Mouse (Mus musculus) megakaryocyte progenitor cell, adult 5-6 weeks (primary cell): Measurements from ENCODE around the gene Acot4. TPM values are rescaled to one million over a fixed set of nuclear protein-coding genes. Genes with fewer than 3 reads are reported as not detected.
"Not testable (repeated sequence)": the region's sequence is repeated elsewhere in the genome, so short reads cannot be mapped to it uniquely, and the experiment has no call there.

Source experiments
- ATAC-seq: replicated peaks from 2 replicates; pipeline ENCODE4 v1.8.0; 2016; ENCODE audit warnings: mild to moderate bottlenecking, moderate TSS enrichment, inconsistent platforms; ENCODE audit not compliant: poor library complexity
- total RNA-seq, 2 experiments: library from RNA; stranded (forward) in 1 of 2; stranded (reverse) in 1 of 2; fragments of 157-497, 149-512 nt in 1 of 2; fragments of 200-1000 nt in 1 of 2; gene quantifications; 2 replicates each; pipeline versions ENCODE4 v1.2.3 to v1.2.4; 2015 to 2017

Acot4 gene
- total RNA-seq (2015) (0.07 TPM in 1 of 2 replicates, not detected in the other), total RNA-seq (2017) (0.03 TPM in 1 of 2 replicates, not detected in the other)

DNA sequence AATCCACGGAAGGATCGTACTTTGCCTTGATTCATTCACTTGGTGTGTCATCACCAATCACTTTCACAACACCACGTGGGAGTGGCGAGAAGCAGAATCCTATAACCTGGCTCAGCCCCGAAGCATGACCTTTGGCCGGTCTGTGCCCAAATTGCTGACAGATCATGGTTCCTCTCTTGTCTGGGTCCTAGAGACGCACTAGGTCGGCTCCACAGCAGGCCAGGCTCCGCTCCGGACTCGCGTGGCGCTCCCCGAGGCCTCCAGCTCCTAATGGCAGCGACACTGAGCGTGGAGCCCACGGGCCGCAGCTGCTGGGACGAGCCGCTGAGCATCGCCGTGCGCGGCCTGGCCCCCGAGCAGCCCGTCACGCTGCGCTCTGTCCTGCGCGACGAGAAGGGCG is at the start of gene Acot4:
TSS of gene Acot4 (plus strand) at position 139 of the 400 bp plus-strand sequence.
- ATAC-seq: peak; percentile 37; the same call in 1 of the 2 replicates

- no peak for ATAC-seq
Measured at GRCm38 (mm10) chr12:83988483-83988882, 49.7 kb upstream of the Acot4 start.

DNA sequence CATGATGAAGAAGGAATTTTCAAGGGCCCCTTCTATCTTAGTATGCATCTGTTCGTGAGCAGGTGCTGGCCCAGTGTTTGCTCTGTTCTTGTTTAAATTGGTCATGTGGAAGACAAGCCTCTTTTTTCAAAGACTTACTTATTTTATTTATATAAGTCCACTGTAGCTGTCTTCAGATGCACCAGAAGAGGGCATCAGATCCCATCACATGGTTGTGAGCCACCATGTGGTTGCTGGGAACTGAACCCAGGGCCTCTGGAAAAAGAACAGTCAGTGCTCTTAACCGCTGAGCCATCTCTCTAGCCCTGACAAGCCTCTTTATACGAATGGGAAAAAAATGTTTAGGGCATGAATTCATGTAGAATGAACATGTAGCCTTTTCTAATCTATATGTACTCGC is 48.8 kb upstream of the Acot4 start:
- no peak for ATAC-seq

DNA sequence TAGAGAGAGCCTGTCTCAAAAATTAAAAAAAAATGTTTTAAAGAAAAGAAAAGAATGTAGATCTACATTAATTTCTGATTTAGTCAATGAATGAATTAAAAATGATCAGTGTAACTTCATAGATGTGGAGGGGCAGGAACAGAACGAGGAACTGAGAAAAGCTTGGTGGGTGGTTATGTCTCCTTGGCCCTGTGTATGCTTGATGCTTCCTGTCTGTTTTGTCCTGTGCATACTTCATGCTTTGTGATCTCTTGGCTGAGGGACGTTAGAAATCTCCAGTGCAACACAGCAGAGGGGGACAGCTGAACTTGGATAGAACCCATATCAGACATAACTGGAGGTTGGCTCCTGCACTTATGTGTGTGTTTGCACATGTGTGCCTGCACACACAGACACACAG is 41.0 kb upstream of the Acot4 start:
- ATAC-seq: no peak

GRCm38 (mm10) chr12:83998341-83999107 is 39.7 kb upstream of the Acot4 start:
- ATAC-seq: peak; percentile 43; the same call in 1 of the 2 replicates

DNA sequence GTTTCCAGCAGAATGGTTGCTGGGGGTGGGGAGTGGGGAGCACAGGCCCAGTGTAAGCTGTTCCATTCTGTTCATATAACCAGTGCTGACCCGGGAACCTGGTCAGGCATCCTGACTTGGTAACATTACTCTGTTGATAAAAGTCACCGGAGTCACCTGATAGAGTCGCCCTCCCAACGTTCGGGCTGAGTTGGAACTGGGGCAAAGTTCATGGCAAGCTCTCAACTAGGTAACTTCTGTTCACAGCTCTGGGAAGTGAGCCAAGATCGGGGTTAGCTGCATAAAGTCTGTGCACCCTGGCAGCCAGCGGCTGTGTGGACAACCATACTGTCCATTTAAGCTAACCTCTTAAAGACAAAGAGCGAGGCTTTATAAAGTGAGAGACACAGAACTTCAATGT is 38.9 kb upstream of the Acot4 start:
- ATAC-seq: peak; percentile 64

DNA sequence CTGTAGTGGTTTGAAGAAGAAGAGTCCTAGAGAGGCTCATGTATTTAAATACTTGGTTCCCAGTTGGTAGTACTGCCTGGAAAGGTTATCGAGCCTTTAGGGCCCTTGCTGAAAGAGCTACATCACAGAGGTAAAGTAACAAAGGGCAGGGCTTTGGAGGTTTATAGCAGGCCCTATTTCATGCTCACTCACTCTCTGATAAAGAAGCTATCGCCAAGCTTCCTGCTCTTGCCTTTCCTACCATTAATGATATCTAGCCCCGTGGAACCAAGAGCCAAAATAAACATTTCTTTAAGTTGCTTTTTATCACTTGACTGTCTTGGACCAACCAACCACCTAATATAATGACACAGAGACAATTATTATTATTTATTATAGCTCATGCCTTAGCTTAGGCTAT is 37.8 kb upstream of the Acot4 start:
- ATAC-seq: no peak

GRCm38 (mm10) chr12:84003866-84004265 is 34.3 kb upstream of the Acot4 start:
- ATAC-seq: no peak

DNA sequence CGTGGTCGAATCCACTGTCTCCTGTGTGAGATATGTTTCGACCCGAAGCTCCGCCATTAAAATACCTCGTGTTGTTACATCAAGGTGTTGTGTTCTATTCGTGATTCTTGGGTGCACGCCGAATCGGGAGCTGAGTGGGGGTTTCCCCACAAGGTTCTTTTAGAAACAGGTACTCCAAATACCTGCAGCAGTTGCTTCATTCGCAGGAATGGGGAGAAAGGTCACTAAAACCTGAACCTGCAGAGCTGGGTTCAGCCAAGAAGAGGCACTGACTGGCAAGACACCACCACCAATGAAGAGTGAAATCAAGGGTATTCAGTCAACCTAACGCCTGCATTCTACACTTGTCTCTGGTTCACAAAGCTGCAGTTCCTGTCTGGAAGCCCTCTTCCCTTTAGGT is 29.9 kb upstream of the Acot4 start:
- ATAC-seq: no peak

- ATAC-seq: no peak
Measured at GRCm38 (mm10) chr12:84008729-84009128, 29.4 kb upstream of the Acot4 start.

DNA sequence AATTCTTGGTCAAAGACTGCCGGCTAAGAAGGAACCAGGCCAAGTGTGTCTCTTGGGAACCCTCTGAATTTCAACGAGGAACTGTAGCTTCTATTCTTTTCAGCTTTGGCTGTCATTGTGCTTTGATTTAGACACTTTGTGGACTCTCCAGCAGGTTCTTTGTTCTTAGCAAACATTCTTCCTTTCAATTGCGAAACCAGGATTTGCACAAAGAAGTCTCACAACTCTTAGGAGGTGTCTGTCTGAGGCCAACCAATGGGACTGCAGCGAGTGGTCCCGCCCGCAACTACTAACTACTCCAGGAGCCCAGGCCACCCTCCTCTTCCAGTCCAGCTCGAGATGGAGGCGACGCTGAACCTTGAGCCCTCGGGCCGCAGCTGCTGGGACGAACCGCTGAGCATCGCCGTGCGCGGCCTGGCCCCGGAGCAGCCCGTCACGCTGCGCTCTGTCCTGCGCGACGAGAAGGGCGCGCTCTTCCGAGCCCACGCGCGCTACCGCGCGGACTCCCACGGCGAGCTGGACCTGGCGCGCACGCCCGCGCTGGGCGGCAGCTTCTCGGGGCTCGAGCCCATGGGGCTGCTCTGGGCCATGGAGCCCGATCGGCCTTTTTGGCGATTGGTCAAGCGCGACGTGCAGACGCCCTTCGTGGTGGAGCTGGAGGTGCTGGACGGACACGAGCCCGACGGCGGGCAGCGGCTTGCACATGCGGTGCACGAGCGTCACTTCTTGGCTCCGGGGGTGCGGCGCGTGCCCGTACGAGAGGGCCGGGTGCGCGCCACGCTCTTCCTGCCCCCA is 28.8 kb upstream of the Acot4 start, which contains the start of gene Acot1:
TSS of gene Acot1 (plus strand) at position 320 of the 795 bp plus-strand sequence.
- ATAC-seq: peak; percentile 95

GRCm38 (mm10) chr12:84010201-84010600 is 28.0 kb upstream of the Acot4 start:
- ATAC-seq: no peak

- no peak for ATAC-seq
Measured at GRCm38 (mm10) chr12:84011251-84012040, 26.7 kb upstream of the Acot4 start.

GRCm38 (mm10) chr12:84013130-84013529 is 25.0 kb upstream of the Acot4 start:
- no peak for ATAC-seq

- ATAC-seq: no peak
Measured at GRCm38 (mm10) chr12:84013701-84014100, 24.5 kb upstream of the Acot4 start.

GRCm38 (mm10) chr12:84020528-84020927 is 17.7 kb upstream of the Acot4 start:
- peak; percentile 92 for ATAC-seq

- ATAC-seq: not testable (repeated sequence)
Measured at GRCm38 (mm10) chr12:84022266-84022665, 15.9 kb upstream of the Acot4 start.

GRCm38 (mm10) chr12:84023052-84023745 is 15.0 kb upstream of the Acot4 start:
- 0 out of 2 replicates have a peak, but pooled peaks have one; percentile 24 for ATAC-seq

- no peak for ATAC-seq
Measured at GRCm38 (mm10) chr12:84025888-84026287, 12.3 kb upstream of the Acot4 start.

GRCm38 (mm10) chr12:84028328-84028727 is 9.9 kb upstream of the Acot4 start:
- not testable (repeated sequence) for ATAC-seq
